Mouse (Mus musculus) retina, embryonic 14.5 days (tissue): ENCODE measurements around the gene Cdkn2d.
A peak's percentile ranks its signal among the peaks of the same experiment; 100 is the strongest.
"Not testable (repeated sequence)": the region's sequence is repeated elsewhere in the genome, so short reads cannot be mapped to it uniquely, and the experiment has no call there.

ENCODE experiments used
- DNase-seq: peaks from one replicate; pipeline ENCODE4 v3.0.0-alpha.2; 2015; ENCODE audit warnings: low spot score

Gene Cdkn2d

GRCm38 (mm10) chr9:21316696-21317095 is 25.5 kb upstream of the Cdkn2d start:
- DNase-seq = no peak

DNA sequence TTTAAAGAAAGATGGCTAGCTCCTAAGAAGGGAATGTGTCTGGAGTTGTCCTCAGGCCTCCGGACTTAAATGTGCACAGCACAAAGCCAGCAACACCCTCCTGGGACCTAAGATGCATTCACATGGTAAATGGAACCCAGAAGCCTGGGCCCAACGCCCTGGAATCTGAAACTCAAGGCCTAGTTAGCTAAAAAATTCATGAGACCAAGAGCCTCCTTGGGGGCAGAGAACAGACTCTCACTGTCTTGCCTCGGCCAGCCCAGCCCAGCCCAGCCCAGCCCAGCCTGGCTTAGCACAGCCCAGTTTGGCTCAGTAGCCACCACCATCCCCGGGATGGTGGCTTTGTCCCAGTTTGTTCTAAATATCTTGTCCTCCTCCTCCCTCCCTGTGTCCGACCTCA is 24.2 kb upstream of the Cdkn2d start:
- no peak for DNase-seq

DNA sequence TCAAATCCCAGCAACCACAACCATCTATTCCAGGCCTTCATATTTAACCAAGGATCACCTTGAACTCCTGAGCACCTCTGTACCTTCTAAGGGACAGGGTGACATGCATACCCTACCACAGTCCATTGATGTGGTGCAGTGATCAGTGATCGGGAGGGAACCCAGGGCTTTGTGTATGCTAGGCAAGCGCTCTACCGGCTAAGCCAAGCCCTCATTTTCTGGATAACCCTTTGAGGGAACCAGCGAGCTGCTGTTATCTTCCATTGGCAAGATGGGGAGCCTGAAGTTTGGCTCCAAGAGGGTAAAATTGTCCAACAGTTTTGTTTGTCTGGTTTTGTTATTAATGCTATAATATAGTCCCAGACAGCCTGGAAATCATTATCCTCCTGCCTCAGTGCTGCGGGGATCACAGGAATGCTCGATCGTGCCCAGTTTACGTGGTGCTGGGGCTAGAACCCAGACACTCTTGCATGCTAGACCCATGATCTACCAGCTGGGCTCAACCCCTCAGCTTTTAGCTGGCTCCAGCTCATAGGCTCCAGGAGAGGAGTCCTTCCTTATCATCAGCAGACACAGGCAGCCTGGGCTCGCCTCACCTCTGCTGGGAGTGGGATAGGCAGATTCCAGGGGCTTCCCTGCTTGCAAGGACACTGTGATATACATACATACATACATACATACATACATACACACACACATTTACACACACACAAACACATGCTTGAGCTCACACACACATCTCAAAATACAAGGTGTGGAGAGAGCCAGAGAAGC is 23.3 kb upstream of the Cdkn2d start:
- DNase-seq = no peak

GRCm38 (mm10) chr9:21313394-21313793 is 22.2 kb upstream of the Cdkn2d start:
- DNase-seq = peak; percentile 95

- DNase-seq = no peak
These were observed 20.9 kb upstream of the Cdkn2d start, which contains the start of gene Ap1m2 for GRCm38 (mm10) chr9:21312134-21312533. Gene Ap1m2, minus strand, starts transcription at chr9:21312337.

DNA sequence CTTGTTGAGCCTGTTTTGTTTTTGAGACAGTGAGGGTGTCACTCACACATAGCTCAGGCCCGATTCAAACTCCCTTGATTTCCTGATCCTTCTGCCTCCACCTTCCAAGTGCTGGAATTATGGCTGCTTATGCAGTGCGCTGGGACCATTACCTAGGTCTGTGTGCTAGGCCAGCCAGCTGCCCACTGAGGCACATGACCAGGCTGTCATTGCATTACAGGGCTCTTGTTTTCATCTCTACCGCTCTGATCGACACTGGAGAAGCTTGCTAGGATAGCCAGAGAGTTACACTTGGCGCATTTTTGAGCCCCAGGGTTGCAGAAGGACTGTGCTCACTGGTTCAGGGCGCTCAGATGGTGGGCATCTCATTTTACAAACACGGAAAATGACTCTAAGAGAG is 20.5 kb upstream of the Cdkn2d start:
- DNase-seq = no peak

DNA sequence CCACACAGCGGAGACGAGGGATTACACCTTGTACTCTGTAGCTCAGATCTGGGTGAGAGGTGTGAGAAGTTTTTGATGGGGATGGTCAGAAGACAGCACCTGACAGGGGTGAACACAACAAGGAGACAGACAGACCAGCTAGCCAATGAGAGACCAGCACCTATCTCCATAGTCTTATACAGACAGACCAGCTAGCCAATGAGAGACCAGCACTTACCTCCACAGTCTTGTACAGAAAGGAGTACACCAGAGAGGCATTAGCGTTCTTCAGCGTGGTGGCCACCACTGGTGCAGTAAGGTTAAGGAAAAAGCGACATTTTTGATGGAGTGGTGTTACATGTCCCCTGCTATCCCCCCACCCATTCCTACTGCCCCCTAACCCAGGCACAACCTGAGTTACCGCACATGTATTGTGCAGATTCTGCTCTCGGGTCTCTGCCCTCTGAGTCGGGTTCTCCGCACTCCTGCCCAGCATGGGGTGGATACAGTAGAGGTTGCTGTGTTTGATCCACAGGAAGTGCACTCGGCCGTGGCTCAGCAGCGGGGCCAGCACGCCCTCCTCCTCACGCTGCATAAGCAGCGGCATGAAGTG is 18.0 kb upstream of the Cdkn2d start:
- peak; percentile 26 for DNase-seq

DNA sequence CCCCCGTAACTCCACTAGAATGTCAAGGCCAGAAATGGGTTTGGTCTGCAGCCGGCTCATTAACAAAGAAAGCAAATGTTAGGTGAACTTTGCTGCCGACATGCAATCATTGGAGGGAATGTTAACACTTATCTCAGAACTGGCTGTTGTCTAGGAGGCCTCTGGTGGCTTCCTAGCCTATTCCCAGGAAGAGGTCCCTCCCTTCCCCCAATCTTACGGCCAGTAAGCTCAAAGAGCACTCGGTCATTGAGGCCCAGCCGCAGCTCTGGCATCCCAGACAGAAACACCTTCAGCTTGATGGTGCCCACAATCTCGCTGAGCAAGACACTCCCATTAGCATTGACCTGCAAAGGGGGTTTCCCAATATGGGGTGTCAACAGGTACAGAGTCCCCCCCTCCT is 13.9 kb upstream of the Cdkn2d start:
- DNase-seq = no peak

DNA sequence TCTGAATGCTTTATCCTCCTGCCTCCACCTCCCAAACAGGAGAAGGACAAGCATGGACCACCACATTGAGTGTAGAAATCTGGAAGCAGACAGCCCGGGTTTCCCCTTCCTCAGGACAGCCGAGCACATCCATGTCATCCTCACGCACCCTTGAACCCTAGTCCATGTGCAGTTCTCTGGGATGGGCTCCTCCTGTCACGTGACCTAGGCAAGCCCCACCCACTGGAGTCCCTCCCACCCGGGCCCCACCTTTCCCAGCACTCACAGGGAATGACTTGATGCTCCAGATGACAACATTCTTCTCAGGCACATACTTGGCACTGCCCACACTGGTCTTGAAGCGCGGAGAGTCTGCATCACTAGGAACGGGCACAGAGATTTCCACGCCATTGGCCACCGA is 7.8 kb upstream of the Cdkn2d start:
- DNase-seq = no peak

DNA sequence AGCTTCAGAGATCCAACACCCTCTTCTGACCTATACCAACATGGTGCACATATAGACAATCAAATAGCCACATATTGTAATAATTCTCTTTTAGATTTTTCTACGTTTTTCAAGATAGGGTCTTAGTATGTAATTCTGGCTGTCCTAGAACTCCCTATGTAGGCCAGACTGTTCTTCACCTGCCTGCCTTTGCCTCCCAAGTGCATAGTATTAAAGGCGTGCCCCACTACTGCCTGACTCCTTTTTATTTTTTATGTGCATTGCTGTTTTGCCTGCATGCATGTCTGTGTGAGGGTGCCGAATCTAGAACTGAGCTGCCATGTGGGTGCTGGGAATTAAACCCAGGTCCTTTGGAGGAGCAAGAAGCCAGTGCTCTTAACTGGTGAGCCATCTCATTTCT is 1.1 kb upstream of the Cdkn2d start:
- no peak for DNase-seq

- DNase-seq = not testable (repeated sequence)
These were observed 661 bp upstream of the Cdkn2d start for GRCm38 (mm10) chr9:21291868-21292267.

DNA sequence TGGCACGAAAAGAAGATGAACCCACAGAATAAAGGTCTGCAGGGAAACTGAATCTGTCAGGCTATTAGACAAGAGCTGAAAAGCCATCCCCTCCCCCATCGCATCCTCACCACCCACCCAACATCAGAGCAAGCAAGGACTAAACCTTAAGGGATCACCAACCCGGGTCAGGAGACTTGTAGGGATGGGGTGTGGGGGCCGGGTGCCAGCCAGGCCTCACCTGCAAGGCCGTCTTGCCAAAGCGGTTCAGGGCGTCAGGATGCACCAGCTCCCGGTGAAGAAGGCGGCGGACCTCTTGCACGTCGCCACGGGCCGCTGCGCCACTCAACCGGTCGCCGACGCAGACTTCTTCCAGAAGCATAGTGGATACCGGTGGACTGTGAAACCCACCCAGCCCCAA is 618 bp downstream of the Cdkn2d start:
- no peak for DNase-seq

GRCm38 (mm10) chr9:21289337-21289671 is 1.9 kb downstream of the Cdkn2d start:
- DNase-seq = no peak

DNA sequence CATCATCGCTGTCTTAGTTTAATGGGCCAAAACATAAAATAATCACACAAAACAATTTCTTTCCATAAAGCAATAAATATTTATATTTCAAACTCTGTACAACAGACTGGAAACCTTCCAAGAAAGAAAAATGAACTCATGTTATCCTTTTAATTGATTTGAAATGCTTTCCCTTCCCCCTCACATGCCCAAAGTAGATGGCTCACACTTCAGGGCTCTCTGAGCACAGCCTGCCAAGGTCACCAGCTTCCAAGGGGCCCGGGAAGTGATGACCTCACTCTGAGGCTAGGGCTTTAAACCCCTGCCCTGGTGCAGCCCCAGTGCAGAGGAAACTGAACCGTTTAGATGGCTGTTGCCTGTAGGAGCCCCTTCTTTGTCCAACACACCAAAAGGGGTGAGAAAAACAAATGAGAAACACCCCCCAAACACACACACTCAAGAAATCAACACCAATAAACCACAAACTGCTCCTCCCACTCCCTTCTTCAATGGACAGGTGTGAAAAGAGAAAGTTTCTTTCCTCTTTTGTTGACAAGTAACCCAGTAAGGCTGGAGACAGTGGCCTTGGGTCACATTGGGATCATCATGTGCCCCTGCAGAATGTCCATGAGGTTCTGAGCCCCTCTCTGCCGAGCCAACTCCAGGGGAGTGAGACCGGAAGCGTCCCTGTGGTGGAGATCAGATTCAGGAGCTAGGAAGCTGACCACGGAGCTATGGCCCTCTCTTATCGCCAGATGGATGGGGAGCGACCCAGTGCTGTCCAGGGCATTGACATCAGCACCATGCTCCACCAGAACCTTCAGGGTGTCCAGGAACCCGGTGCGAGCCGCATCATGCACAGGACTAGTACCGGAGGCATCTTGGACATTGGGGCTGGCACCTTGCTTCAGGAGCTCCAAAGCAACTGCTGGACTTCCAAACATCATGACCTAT is 2.5 kb downstream of the Cdkn2d start:
- peak; percentile 29 for DNase-seq

DNA sequence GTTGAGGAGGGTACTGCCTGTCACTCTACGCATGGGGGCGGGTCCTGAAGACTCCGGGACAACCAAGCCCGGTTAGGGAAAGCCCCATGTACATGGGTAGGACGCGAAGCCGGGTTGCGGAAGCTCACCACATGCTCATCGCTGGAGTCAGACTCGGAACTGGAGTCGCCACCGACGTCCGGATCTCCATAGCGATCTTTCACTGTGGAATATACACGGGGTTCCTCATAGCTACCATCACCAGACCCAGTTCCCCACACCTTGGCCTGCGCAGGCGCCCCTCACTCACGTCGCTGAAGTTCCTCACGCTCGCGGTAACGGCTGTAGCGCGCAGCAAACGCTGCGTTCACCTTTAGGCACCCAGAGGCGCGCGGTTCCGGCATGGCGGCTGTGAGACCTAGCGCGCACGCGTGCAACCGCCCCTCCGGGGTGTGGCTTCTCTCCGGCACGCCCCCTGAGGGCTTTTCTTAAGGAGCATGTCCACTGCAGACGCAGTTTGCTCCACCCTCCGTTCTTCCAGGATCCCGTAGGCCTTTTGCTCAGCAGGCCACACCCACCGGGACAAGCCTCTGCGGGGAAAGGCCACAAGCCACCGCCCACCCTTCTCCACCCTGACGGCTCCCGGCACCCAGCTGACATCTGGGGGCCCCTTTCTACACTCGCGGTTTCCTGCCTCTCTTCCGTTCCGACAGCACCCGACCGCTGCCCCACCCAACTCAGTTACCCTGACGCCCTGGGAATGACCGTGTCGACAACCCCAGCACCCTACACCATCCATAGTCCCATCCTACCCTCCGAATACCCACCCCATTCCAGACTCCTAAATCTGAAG is 3.4 kb downstream of the Cdkn2d start, which contains the start of gene Kri1:
Gene Kri1 (minus strand): TSS at position 399 of the 832 bp plus-strand sequence.
- DNase-seq = peak; percentile 98

GRCm38 (mm10) chr9:21286753-21287152 is 4.5 kb downstream of the Cdkn2d start:
- DNase-seq = no peak

DNA sequence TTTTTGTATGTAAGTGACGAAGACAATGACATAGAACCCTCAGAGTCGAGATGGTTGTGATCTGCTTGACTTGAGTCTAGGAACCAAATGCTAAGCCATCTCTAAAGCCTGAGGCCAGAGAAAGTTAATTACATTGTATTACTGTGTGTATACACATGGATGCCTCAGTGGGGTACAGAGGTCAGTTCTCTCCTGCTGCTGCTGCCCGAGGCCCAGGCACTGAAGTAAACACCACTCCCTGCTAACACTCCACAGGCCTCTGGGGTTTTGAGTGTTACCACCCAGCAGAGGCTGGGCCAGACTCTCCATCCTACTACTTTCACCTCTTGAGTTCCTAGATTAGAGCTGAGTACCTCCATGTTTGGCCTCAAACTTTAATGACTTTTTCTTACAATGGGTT is 7.2 kb downstream of the Cdkn2d start:
- DNase-seq = no peak

- no peak for DNase-seq
These were observed 7.6 kb downstream of the Cdkn2d start for GRCm38 (mm10) chr9:21283591-21283990.

DNA sequence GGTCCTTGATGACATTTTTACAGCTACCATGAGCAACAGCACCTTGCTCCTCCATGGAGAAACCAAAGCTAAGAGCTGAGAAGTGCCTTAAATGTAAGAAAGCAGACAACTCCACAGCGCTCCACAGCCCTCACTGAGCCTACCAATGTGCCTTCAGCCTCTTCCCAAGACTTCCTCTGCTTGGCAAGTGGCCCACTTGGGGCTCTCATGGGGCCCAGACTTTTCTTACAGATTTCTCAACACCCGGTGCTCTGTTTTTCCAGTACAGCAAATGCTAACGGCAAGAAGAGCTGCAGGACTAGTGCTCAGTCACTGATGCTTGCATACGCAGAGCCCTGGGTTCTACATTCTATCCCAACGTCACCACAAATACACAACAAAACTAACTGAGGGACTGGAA is 13.4 kb downstream of the Cdkn2d start:
- no peak for DNase-seq

DNA sequence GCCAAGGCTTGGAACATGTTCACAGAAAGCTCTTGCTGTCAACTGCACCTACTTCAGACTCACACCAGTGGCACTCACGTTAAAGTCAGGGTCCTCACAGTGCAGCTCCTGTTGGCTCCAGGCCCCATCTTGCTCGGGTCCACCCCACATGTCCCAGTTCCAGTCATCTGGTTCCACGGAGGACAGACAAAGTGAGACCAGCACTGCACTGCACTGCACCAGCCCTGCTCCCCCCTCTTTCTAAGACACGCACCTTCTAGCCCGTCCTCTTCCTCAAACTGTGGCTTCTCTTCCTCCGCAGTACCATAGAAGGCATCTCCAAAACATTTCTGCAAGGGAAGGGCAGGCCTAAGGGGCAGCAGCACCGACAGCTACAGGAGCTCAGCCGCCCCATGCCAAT is 14.9 kb downstream of the Cdkn2d start:
- DNase-seq = no peak

- DNase-seq = no peak
These were observed 15.5 kb downstream of the Cdkn2d start for GRCm38 (mm10) chr9:21275727-21276126.
